Mouse (Mus musculus): ENCODE data around the gene Asna1. TPM values are rescaled to one million over a fixed set of nuclear protein-coding genes. Genes with fewer than 3 reads are reported as not detected.

Gene Asna1
- total RNA-seq, 4 experiments from 2014 or later = 63.5 to 72.5 (median 65.4) TPM

GRCm38 (mm10) chr8:84989810-84990209 lies 35.3 kb downstream of the Asna1 start:
- DNase-seq (ENCODE audit: low spot score) = peak; percentile 96

GRCm38 (mm10) chr8:84989311-84989731 lies 35.8 kb downstream of the Asna1 start:
- peak; percentile 70 for DNase-seq (ENCODE audit: low spot score)

GRCm38 (mm10) chr8:84987903-84988302 lies 37.2 kb downstream of the Asna1 start:
- no peak for DNase-seq (ENCODE audit: low spot score)

DNA sequence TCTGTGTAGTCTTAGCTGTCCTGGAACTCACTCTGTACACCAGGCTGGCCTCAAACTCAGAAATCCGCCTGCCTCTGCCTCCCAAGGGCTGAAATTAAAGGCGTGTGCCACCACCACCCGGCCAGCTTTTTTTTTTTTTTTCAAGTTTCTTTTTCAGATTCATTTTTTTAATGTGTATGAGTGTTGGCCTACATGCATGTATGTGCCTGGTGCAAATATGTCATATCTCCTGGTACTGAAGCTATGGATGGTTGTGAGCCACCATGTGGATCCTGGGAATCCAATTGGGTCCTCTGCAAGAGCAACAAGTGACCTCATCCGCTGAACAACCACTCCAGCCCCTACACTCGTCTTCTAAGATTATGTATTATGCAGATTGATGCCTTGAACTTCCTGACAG lies 37.7 kb downstream of the Asna1 start:
- DNase-seq (ENCODE audit: low spot score) = no peak

- no peak for DNase-seq (ENCODE audit: low spot score)
These were observed 38.6 kb downstream of the Asna1 start for GRCm38 (mm10) chr8:84986379-84986945.

DNA sequence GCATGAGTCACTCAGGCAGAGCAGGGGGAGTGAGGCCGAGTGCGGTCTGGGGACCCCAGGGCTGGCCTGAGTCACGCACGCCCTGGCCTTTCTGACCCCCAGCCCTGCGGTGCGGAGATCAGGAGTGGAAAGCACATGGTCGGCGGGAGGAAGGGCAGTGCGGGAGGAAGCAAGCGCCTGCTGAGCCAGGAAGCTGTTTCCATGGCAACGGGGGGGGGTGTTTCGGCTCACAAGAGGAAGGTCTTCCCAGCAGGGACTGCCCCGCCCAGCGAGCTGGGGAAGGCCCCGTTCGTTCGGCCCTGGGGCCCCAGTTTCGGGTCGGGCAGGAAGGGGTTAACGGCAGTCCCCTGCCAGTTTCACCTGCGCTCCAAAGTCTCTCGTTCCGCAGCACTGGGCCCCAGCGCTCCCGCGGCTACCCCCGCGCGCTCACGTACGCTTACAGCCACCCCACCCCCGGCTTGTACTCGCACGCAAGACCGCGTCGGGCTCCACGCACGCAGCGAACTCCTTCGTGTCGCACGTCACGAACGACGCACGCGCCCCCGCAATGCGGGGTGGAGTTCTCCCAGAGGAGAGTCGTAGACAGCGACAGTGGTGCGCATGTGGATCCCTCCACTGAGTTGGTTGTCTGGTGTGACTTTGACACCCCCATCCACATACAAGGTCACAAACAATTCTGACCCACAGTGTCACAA lies 39.2 kb downstream of the Asna1 start:
- peak; percentile 89 for DNase-seq (ENCODE audit: low spot score)

GRCm38 (mm10) chr8:84985049-84985683 lies 39.9 kb downstream of the Asna1 start:
- DNase-seq (ENCODE audit: low spot score) = no peak

GRCm38 (mm10) chr8:84984294-84985048 lies 40.6 kb downstream of the Asna1 start:
- DNase-seq (ENCODE audit: low spot score) = peak; percentile 62

DNA sequence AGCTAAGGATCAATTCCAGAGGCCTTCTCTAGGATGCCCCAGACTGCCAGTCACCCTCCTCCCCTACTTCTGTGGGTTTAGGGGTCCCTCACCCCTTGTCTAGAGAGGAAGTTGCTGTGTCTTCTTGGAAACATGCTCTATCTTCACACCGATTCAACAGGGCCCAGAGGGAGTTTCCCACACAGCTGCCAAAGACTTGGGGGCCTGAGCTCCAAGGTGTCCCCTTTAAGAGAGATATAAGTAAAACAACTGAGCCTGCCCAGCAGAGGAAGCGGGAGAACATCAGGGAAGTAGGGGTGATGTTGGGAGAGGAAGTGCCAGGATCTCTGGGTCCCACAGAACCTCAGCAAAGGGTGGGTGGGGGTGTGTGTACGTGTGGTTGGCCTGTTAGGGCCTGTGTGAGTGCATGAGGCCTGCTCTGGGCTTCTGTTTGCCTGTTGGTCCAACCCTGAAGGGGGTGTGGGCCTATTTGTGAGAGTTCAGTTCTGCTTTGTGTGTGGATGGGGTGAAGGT lies 42.5 kb downstream of the Asna1 start:
- no peak for DNase-seq (ENCODE audit: low spot score)

- no peak for DNase-seq (ENCODE audit: low spot score)
These were observed 43.2 kb downstream of the Asna1 start for GRCm38 (mm10) chr8:84981644-84982498.

- peak; percentile 87 for DNase-seq (ENCODE audit: low spot score)
These were observed 44.3 kb downstream of the Asna1 start for GRCm38 (mm10) chr8:84980622-84981358.

- DNase-seq (ENCODE audit: low spot score) = peak; percentile 94
These were observed 45.3 kb downstream of the Asna1 start for GRCm38 (mm10) chr8:84979599-84980421.

GRCm38 (mm10) chr8:84978248-84978940 lies 46.7 kb downstream of the Asna1 start, which contains the start of gene Junb:
Gene Junb (minus strand): TSS chr8:84978718.
- peak; percentile 98 for DNase-seq (ENCODE audit: low spot score)

DNA sequence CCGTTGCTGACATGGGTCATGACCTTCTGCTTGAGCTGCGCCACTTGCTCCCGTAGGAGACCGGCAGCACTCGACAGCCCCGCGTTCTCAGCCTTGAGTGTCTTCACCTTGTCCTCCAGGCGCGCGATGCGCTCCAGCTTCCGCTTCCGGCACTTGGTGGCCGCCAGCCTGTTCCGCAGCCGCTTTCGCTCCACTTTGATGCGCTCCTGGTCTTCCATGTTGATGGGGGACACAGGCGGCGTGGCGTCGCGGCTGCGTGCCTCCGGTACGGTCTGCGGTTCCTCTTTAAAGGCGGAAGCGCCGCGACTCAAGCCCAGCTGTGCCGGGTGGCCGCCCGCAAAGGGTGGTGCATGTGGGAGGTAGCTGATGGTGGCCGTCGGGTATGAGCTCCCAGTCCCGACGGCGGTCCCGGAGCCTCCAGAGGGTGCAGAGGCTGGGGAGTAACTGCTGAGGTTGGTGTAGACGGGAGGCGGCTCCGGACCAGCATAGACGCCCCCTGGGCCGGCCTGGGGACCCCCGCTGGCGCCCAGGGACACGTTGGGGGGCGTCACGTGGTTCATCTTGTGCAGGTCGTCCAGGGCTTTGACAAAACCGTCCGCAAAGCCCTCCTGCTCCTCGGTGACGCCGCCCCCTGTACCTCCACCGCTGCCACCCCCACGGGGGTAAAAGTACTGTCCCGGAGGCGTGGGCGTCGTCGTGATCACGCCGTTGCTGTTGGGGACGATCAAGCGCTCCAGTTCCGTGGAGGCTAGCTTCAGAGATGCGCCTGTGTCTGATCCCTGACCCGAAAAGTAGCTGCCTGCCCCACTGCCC lies 47.4 kb downstream of the Asna1 start:
- peak; percentile 68 for DNase-seq (ENCODE audit: low spot score)

- no peak for DNase-seq (ENCODE audit: low spot score)
These were observed 48.2 kb downstream of the Asna1 start for GRCm38 (mm10) chr8:84976763-84977434.

DNA sequence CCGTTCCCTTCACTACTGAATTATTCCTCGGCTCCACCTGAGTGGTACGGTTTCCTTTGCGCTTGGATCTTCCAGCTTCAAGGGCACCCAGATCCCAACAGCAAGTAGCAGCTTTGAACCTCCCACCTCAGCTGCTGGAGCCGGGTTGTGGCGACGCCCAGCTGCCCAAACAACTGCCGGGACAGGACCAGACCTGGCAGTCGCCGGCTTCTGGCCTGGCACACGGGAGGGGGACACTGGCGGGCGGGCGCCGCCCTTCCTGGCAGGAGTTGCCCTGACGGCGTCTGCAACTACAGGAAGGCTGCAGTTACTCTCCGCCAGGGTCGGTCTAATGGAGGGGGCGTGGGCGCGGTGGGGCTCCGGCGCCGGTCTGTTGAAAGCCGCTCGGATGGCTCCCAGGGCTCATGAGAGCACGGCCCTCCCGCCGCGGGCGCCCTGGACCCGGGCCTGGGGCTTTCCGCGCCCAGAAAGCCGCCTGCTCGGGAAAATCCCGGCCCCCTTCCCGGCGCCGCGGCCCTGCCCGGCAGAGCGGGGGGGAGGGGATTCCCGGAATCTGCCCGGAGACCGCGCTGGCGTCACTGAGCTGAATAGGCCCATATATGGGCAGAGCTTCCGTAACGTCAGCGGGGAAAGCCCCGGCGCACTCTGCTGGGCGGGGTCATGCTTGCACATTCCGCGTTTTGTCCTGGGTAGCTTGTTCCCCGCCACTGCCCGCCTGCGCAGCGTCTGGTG lies 48.9 kb downstream of the Asna1 start:
- peak; percentile 98 for DNase-seq (ENCODE audit: low spot score)

- DNase-seq (ENCODE audit: low spot score) = peak; percentile 74
These were observed 49.6 kb downstream of the Asna1 start for GRCm38 (mm10) chr8:84975434-84975833.
